ENCODE assay signal across 30 mouse cellular contexts in genomic region chr1:178401960-178402359, GRCm38 (mm10). TPM values are rescaled to one million over a fixed set of nuclear protein-coding genes. Genes with fewer than 3 reads are reported as not detected.
DNase-seq lines count a peak whose midpoint lies in the region; ATAC-seq and TF ChIP-seq lines count a peak whose summit lies in the region.
"Had no signal": no experiment of that assay in that cellular context is flagged by ENCODE, and none has a peak within 500 bp of the region (broad histone marks: within the 10 kb centered on the region; RNA-seq: fewer than 3 reads in every experiment).

No protein-coding gene starts in this region.

- no peak overlapping the region for H3K4me3 ChIP-seq in liver, embryonic 16.5 days (ENCODE audit: low read depth, low read length)
- no peak overlapping the region for H3K4me3 ChIP-seq in layer of hippocampus, adult 2 months
- H3K4me3 ChIP-seq: embryonic facial prominence, embryonic 13.5 days; erythroblast, embryonic 14.5 days; forebrain, embryonic 12.5 days; heart, adult 2 months; heart, embryonic 13.5 days; limb, embryonic 13.5 days; midbrain, embryonic 12.5 days; myocyte; neural tube, embryonic 12.5 days had no signal

- 24% methylated on average over 6 of the region's 6 CpGs for whole genome bisulfite sequencing in liver, embryonic 16.5 days (ENCODE audit: insufficient replicate concordance)

- H3K4me1 ChIP-seq in liver, embryonic 16.5 days (ENCODE audit: control insufficient read depth, low read depth, low read length), result peaks cover 19% of the 10 kb centered on the region
- H3K4me1 ChIP-seq: heart, embryonic 13.5 days; midbrain, embryonic 12.5 days; neural tube, embryonic 12.5 days had no signal

- TF ChIP-seq CTCF in layer of hippocampus, adult 2 months (conservative IDR thresholded peaks at IDR 0.05), result no peak

- H3K9ac ChIP-seq in liver, embryonic 16.5 days (ENCODE audit: low read depth, low read length), result no peak overlapping the region
- H3K9ac ChIP-seq: embryonic facial prominence, embryonic 13.5 days; forebrain, embryonic 12.5 days; forebrain, postnatal 0 days; heart, embryonic 13.5 days; hindbrain, embryonic 14.5 days; limb, embryonic 13.5 days; midbrain, embryonic 12.5 days; neural tube, embryonic 12.5 days had no signal

- H3K27ac ChIP-seq in liver, embryonic 16.5 days (ENCODE audit: low read length), result peak overlapping the region; percentile 56; the same call in 1 of the 2 replicates
- no peak overlapping the region for H3K27ac ChIP-seq in layer of hippocampus, adult 2 months
- H3K27ac ChIP-seq: embryonic facial prominence, embryonic 13.5 days; forebrain, embryonic 12.5 days; heart, adult 2 months; heart, embryonic 13.5 days; hindbrain, embryonic 14.5 days; limb, embryonic 13.5 days; midbrain, embryonic 12.5 days; neural tube, embryonic 12.5 days had no signal

- H3K9me3 ChIP-seq in liver, embryonic 16.5 days (replicated peaks; ENCODE audit: control insufficient read depth, low read length), result no peaks in the 10 kb centered on the region
- H3K9me3 ChIP-seq: embryonic facial prominence, embryonic 13.5 days; heart, embryonic 13.5 days; limb, embryonic 13.5 days; midbrain, embryonic 12.5 days; neural tube, embryonic 12.5 days had no signal

- peak; percentile 29 for DNase-seq in c-Kit-positive CD71-positive TER-119-negative erythroid progenitor cells, embryonic 14.5 days (ENCODE audit: low read depth)
- DNase-seq in thymus, postnatal 36 days, result no peak
- DNase-seq in layer of hippocampus, adult 2 months (ENCODE audit: low spot score in 2 of 2), result no peak
- DNase-seq in adrenal gland, postnatal 4 days (ENCODE audit: low spot score in 2 of 2), result no peak
- DNase-seq: adrenal gland, adult 8-10 months; B cell, adult 2 months; cerebellum, adult 11-12 months; cerebellum, adult 9-11 months; forebrain, postnatal 0 days; heart, adult 2 months; heart, postnatal 10 days; kidney, adult 9 months; kidney, postnatal 10 days; layer of hippocampus, adult 9-11 months; lung, adult 2 months; lung, postnatal 14 days; right cerebral cortex, postnatal 25 days; thymus, postnatal 14 days had no signal

- H3K4me2 ChIP-seq in liver, embryonic 16.5 days (ENCODE audit: low read depth, low read length), result 0 out of 2 replicates have a peak overlapping the region, but pooled peaks have one; percentile 10
- H3K4me2 ChIP-seq: embryonic facial prominence, embryonic 13.5 days; forebrain, embryonic 12.5 days; heart, embryonic 13.5 days; hindbrain, embryonic 14.5 days; limb, embryonic 13.5 days; midbrain, embryonic 12.5 days; neural tube, embryonic 12.5 days had no signal

- ATAC-seq in erythroid progenitor cell, adult 5-6 weeks (replicated peaks; ENCODE audit: low FRiP score, poor library complexity, severe bottlenecking), result peak; percentile 44
- ATAC-seq in liver, embryonic 16.5 days (ENCODE audit: low read depth), result peak; percentile 6; the same call in 1 of the 2 replicates
- ATAC-seq: forebrain, postnatal 0 days; intestine, postnatal 0 days had no signal

- no peaks in the 10 kb centered on the region for H3K36me3 ChIP-seq in liver, embryonic 16.5 days (ENCODE audit: control insufficient read depth, insufficient read depth)
- H3K36me3 ChIP-seq: embryonic facial prominence, embryonic 13.5 days; forebrain, embryonic 12.5 days; heart, embryonic 13.5 days; limb, embryonic 13.5 days; midbrain, embryonic 12.5 days; neural tube, embryonic 12.5 days had no signal

- no peaks in the 10 kb centered on the region for H3K27me3 ChIP-seq in liver, embryonic 16.5 days (ENCODE audit: control insufficient read depth, insufficient read depth, low read depth, low read length)
- H3K27me3 ChIP-seq: embryonic facial prominence, embryonic 13.5 days; forebrain, embryonic 12.5 days; heart, embryonic 13.5 days; limb, embryonic 13.5 days; midbrain, embryonic 12.5 days; neural tube, embryonic 12.5 days had no signal

RNA-seq across cellular contexts. Expression of gene Efcab2, which starts 3.9 kb away (rescaled TPM):
- 9.7 TPM in 1 of 2 replicates, not detected in the other for total RNA-seq in erythroid progenitor cell, adult 5-6 weeks (2015; ENCODE audit: low replicate concordance)
- total RNA-seq in erythroid progenitor cell, adult 5-6 weeks (2017; ENCODE audit: low replicate concordance), result 2.3 and 3.0 TPM in 2 replicates
- polyA plus RNA-seq in liver, embryonic 16.5 days (2015; fragmentation: Nextera tagmentation; extraction: Ambion mirVana), result 1.9 TPM in 2 replicates
- total RNA-seq in layer of hippocampus, adult 2 months (2021), result 10 to 100 TPM in 1 of 2 experiments, 1 to 10 TPM in 1; 8.1 to 11.1 TPM
- 1 to 10 TPM; 3.7 to 4.1 TPM for total RNA-seq in adrenal gland, postnatal 4 days (2021)
